Mouse (Mus musculus) fat pad, adult 2 months (tissue): ENCODE measurements around the gene Gm4353.

Source experiments
- DNase-seq: peaks from one replicate; pipeline ENCODE4 v3.0.0-alpha.2; 2011; ENCODE audit warnings: low read depth, low spot score; ENCODE audit errors: extremely low read depth

Gene Gm4353

GRCm38 (mm10) chr7:116040470-116041019, 43.9 kb downstream of the Gm4353 start:
- no peak for DNase-seq

GRCm38 (mm10) chr7:116039538-116040466, 44.6 kb downstream of the Gm4353 start:
- no peak for DNase-seq

GRCm38 (mm10) chr7:116039196-116039537, 45.3 kb downstream of the Gm4353 start, which contains the start of gene 1110004F10Rik:
1110004F10Rik (plus strand) TSS chr7:116039397.
- DNase-seq, result no peak

- DNase-seq, result no peak
Measured at GRCm38 (mm10) chr7:116038511-116038910, 45.9 kb downstream of the Gm4353 start, which contains the start of gene Sox6. Sox6 (minus strand) TSS chr7:116038796.

GRCm38 (mm10) chr7:116038024-116038423, 46.4 kb downstream of the Gm4353 start:
- no peak for DNase-seq

- no peak for DNase-seq
Measured at GRCm38 (mm10) chr7:116036591-116037555, 47.6 kb downstream of the Gm4353 start.

GRCm38 (mm10) chr7:116035504-116035903, 48.9 kb downstream of the Gm4353 start:
- DNase-seq, result no peak

GRCm38 (mm10) chr7:116034282-116034758, 50.1 kb downstream of the Gm4353 start:
- no peak for DNase-seq

- DNase-seq, result no peak
Measured at GRCm38 (mm10) chr7:116033371-116034241, 50.8 kb downstream of the Gm4353 start.
